Mouse (Mus musculus) spleen, adult 2 months (tissue): Measurements from ENCODE around the gene Ctdspl. TPM values are rescaled to one million over a fixed set of nuclear protein-coding genes. Genes with fewer than 3 reads are reported as not detected.

Experiments used
- DNase-seq, 2 experiments: peaks; one replicate each; pipeline versions ENCODE4 v3.0.0 to v3.0.0-alpha.2; 2012 to 2021; ENCODE audit warnings: low spot score in 2 of 2, low read depth in 1 of 2
- H3K27ac ChIP-seq: fragments of 200-500 bp; 2 replicates; pipeline ENCODE4 v1.5.1; 2012; ENCODE audit warnings: low read length, inconsistent platforms; ENCODE audit not compliant: insufficient read depth
- H3K27me3 ChIP-seq: fragments of 200-500 bp; 2 replicates; pipeline ENCODE4 v1.6.1; 2012; ENCODE audit warnings: mild to moderate bottlenecking, moderate library complexity, low read length, inconsistent platforms; ENCODE audit not compliant: control insufficient read depth, insufficient read depth
- H3K36me3 ChIP-seq: fragments of 200-500 bp; 2 replicates; pipeline ENCODE4 v1.6.1; 2012; ENCODE audit warnings: mild to moderate bottlenecking, low read length, inconsistent platforms; ENCODE audit not compliant: control insufficient read depth, insufficient read depth
- H3K4me1 ChIP-seq: fragments of 200-500 bp; 2 replicates; pipeline ENCODE4 v1.6.1; 2011; ENCODE audit warnings: inconsistent platforms; ENCODE audit not compliant: control insufficient read depth, insufficient read depth, insufficient read length
- H3K4me3 ChIP-seq: fragments of 200-500 bp; 2 replicates; pipeline ENCODE4 v1.5.1; 2011; ENCODE audit warnings: mild to moderate bottlenecking, inconsistent platforms; ENCODE audit not compliant: insufficient read depth, insufficient read length; ENCODE audit errors: extremely low read depth
- CTCF ChIP-seq: fragments of 200-500 bp; IDR thresholded peaks from 2 replicates; pipeline ENCODE4 v1.5.1; 2011; ENCODE audit warnings: mild to moderate bottlenecking, inconsistent platforms; ENCODE audit not compliant: insufficient read depth, insufficient read length, insufficient replicate concordance; ENCODE audit errors: extremely low read depth
- POLR2A ChIP-seq: fragments of 200-500 bp; IDR thresholded peaks from 2 replicates; pipeline ENCODE4 v1.6.1; 2011; ENCODE audit warnings: low read depth, low read length, inconsistent platforms
- WGBS: fragments of 180-500 bp; shearing (Covaris S2); methylation state at CpG from one replicate; pipeline ENCODE4 v1.1.7; 2018; 5-methylcytosine and 5-hydroxymethylcytosine counted together
- polyA plus RNA-seq: library from polyadenylated mRNA; depleted of rRNA; stranded (reverse); fragments of >200 nt; gene quantifications from 2 replicates; pipeline ENCODE4 v1.2.3, GENCODE M21; 2012

The Ctdspl gene
- polyA plus RNA-seq, 1 experiment, result 6.8 TPM

DNA sequence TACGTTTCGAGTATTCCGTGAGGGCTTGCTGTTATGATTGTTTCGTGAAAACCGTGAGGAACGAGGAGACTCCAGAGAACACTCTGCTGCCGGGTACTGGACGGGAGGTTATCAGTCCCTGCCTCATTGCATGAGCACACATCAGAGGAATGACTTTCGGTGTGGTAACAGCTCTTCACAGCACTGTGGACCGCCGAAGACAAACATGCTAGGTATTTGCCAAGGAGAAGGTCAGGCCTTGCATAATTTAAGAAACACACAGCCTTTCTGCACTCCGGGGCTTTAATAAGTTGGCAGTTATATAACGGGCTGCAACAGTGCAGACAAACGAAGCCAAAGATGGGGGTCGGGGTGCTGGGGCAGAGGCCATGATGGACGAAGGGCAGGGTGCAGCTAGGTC lies 25.9 kb downstream of the Ctdspl start:
- Histone ChIP-seq H3K36me3 (no peaks in the 10 kb centered on the region), H3K27ac (no peak overlapping the region), H3K4me3 (no peak overlapping the region), H3K27me3 (no peaks in the 10 kb centered on the region), H3K4me1 (no peaks in the 10 kb centered on the region)
- WGBS, result 91% methylated on average over 16 of the region's 16 CpGs
- no peak for DNase-seq
- TF ChIP-seq POLR2A, result no peak
- TF ChIP-seq CTCF, result no peak

- no peaks in the 10 kb centered on the region for H3K36me3 ChIP-seq
- H3K4me1 ChIP-seq, result no peaks in the 10 kb centered on the region
- WGBS, result 95% methylated on average over 16 of the region's 16 CpGs
- no peak overlapping the region for H3K27ac ChIP-seq
- TF ChIP-seq CTCF, result no peak
- TF ChIP-seq POLR2A, result no peak
- DNase-seq, result no peak
- no peak overlapping the region for H3K4me3 ChIP-seq
- no peaks in the 10 kb centered on the region for H3K27me3 ChIP-seq
These were observed 27.4 kb downstream of the Ctdspl start for GRCm38 (mm10) chr9:118953465-118954194.

DNA sequence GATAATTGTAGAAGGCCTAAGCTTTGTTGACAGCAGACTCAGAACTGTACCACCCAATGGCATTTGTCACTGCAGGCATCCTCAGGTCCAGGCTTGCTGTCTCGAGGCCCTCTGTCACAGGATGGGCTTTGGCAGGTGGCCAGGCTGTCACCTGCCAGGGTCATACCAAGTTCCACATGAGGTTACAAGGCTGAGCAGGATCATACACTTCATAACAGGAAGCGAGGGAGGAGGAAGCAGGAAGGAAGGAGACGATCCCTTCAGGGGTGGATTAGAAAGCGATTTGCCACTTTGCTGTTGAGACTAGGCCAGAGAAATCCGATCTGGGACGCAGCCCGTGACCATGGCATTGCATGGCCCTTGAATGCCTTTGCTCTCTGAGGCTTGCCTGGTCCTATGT lies 32.5 kb downstream of the Ctdspl start:
- H3K27ac ChIP-seq, result 0 out of 2 replicates have a peak overlapping the region, but pooled peaks have one; percentile 16
- H3K4me3 ChIP-seq, result no peak overlapping the region
- H3K36me3 ChIP-seq, result no peaks in the 10 kb centered on the region
- DNase-seq, result no peak
- 44% methylated on average over 7 of the region's 7 CpGs for WGBS
- TF ChIP-seq CTCF, result no peak
- no peak for TF ChIP-seq POLR2A
- H3K27me3 ChIP-seq, result no peaks in the 10 kb centered on the region
- H3K4me1 ChIP-seq, result no peaks in the 10 kb centered on the region

DNA sequence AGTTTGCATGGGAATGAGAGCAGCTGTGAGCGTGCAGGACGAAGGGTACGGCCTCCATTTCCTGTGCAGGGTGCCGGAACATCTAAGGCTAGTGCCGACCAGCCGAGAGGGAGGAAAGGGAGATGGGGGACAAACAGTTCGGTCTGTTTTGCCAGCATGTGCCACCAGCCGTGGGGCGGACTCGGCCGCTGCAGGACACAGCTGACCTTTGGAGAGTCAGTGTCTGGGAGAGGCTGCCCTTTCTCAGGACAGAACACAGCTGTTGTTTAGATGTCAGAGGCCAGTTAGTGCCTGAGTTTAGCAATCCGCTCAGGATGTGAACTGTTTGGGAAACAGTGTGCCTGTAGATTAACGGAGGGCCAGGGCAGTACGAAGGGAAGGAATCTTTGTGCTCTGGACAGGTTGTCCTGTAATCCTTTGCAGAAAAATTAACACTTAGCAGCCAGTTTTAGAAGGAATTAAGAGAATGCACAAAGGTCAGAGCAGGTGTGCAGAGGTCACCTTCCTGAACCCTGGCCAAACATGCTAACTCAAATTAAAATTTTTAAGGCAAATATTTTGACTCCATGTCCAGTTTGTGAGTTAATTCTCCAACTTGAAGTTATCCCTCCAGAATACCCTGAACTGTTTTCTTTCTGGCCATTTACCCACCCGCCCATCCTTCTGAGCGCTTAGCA lies 34.3 kb downstream of the Ctdspl start:
- no peaks in the 10 kb centered on the region for H3K27me3 ChIP-seq
- no peak overlapping the region for H3K27ac ChIP-seq
- DNase-seq, result peak in 1 of 2 experiments; percentile 6
- H3K4me3 ChIP-seq, result no peak overlapping the region
- H3K4me1 ChIP-seq, result no peaks in the 10 kb centered on the region
- H3K36me3 ChIP-seq, result no peaks in the 10 kb centered on the region
- WGBS, result 65% methylated on average over 16 of the region's 16 CpGs
- TF ChIP-seq POLR2A, result no peak
- no peak for TF ChIP-seq CTCF

GRCm38 (mm10) chr9:118963149-118963548 lies 36.9 kb downstream of the Ctdspl start:
- DNase-seq, result no peak
- Histone ChIP-seq H3K27ac (no peak overlapping the region), H3K4me3 (no peak overlapping the region), H3K4me1 (no peaks in the 10 kb centered on the region), H3K27me3 (no peaks in the 10 kb centered on the region), H3K36me3 (no peaks in the 10 kb centered on the region)
- no peak for TF ChIP-seq CTCF
- no peak for TF ChIP-seq POLR2A
- 90% methylated on average over 9 of the region's 9 CpGs for WGBS

- H3K4me3 ChIP-seq, result no peak overlapping the region
- H3K4me1 ChIP-seq, result no peaks in the 10 kb centered on the region
- WGBS, result 79% methylated on average over 18 of the region's 18 CpGs
- no peak overlapping the region for H3K27ac ChIP-seq
- TF ChIP-seq CTCF (no peak), POLR2A (no peak)
- DNase-seq, result no peak
- H3K27me3 ChIP-seq, result no peaks in the 10 kb centered on the region
- H3K36me3 ChIP-seq, result no peaks in the 10 kb centered on the region
These were observed 38.2 kb downstream of the Ctdspl start for GRCm38 (mm10) chr9:118964263-118965034.
